Mouse (Mus musculus): ENCODE data around the gene Gm17359.

DNA sequence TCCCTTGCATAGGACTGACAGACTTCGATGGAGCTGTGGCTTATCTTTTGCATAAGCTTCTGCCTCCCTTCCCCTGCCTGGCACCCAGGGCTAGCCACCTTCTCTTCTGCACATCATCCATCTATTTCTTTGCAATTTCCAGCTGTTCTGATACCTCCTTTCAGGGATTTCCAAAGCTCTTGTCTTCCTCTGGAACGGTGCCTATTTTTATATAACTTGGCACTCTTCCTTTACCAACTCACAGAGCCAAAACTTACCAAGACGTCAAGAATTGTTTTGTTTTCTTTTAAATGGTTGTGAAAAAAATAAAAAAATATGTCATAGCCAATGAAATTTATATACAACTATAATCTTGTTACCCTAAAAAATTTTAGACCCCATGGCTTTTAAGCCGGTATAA, 64.1 kb downstream of the Gm17359 start:
- TF ChIP-seq CTCF (IDR thresholded peaks at IDR 0.05; ENCODE audit: control insufficient read depth, insufficient read depth, insufficient replicate concordance, low read depth, low read length), result no peak
- TF ChIP-seq POLR2A (IDR thresholded peaks at IDR 0.05; ENCODE audit: control insufficient read depth, low read depth, low read length), result no peak

All from testis, adult 2 months (tissue).